Mouse (Mus musculus) right cerebral cortex, postnatal 36 days (tissue): ENCODE results near the gene Dnaja4.

Source experiments
- DNase-seq, 2 experiments: peaks; one replicate each; pipeline ENCODE4 v3.0.0; 2022; ENCODE audit warnings: low spot score in 2 of 2, mixed read lengths in 1 of 2

The Dnaja4 gene

DNA sequence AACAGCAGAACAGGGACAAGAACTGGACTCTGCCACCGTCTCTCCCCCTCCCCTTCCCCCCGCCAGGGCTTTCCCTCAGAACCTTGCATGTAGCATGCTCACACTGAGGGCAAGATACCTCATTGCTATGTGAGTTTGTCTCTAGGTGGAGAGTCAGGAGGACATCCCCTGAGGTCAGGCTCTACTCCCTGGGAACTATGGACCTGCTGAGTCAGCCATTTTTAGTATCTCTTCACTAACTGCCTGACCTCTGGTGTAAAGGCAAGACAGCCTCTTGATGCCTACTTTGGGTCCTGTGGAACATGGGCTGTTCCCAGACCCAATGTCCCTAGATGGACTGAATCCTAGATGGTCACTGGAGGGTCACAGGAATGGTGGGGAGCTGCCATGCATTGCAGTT lies 53.0 kb downstream of the Dnaja4 start:
- DNase-seq = no peak

DNA sequence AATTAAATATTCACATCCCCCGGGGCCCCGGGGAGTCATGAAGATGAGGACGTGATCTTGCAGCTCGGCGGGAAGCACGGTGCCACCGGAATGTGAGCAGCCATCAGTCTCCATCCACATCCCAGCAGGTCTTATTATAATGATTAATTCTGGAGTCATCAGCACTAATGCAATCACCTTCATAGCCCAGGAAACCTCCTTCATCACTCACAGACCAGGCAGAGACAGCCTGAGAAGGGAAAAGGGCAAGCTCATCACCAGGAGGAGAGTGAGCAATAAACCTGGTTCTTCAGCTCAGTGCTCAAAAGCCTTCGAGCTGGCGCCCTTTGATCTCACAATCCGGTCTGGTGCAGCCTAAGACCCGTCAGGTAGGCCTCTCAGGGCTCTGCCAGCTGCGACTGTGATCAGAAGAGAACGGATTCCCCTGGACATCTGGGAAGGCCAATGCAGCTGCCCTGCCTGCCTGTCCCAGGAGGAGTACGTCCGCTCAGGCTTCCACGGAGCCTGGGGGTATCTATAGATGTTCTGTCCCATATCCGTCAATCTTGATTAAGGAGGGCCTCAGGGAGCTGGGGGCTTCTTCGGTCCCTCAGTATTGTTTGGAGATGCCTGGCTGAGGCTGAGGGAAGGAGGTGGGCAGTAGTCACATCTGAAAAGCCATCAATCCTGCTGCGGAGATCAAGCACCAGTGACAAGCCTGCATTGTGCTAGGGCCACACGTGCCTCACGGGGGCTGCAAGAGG lies 53.7 kb downstream of the Dnaja4 start:
- DNase-seq = no peak

GRCm38 (mm10) chr9:54752944-54753295 lies 54.2 kb downstream of the Dnaja4 start:
- DNase-seq = no peak

DNA sequence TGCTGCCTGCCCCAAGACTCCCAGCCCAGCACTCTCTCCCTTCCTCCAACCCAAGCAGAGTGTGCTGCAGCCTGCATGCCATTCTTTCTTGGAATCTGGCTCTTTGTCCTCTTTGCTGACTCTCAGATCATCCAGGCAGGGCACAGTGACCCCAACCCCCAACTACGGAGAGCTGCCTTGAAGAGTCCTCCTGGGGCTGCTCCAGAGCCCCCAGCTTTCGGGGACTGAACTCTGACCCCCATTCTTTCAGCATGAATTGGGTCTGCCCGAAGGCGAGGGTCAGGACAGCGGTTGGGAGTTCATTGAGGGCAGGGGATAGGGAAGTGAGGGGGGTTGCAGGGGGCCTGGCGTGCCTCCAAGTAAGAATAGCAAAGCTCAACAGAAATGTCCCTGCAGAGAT lies 60.9 kb downstream of the Dnaja4 start:
- DNase-seq = no peak

DNA sequence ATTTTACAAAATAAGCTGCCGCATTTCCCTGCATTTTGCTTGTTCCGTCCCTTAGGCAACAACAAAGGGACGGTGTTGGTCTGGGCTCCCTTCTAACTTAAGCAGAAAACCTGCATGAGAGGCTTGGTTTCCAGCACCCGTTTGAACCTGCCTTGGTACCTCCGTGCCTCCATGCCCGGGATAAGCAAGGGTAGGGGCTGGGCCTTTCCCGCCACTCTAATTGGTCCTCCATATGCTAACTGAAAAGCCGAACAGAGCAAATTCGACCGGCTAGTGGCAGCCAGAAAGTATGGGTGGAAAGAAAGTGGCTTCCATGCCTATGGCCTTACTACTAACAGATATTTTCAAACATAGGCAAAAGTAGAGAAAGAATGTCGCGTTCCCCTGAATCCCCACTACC lies 65.4 kb downstream of the Dnaja4 start:
- no peak for DNase-seq

- DNase-seq = no peak
These were observed 66.0 kb downstream of the Dnaja4 start, which contains the start of gene Crabp1 for GRCm38 (mm10) chr9:54764561-54765217. Crabp1 (plus strand) TSS chr9:54764748.

- no peak for DNase-seq
These were observed 66.8 kb downstream of the Dnaja4 start for GRCm38 (mm10) chr9:54765336-54766085.
